Mouse (Mus musculus) left cerebral cortex, postnatal 36 days (tissue): ENCODE measurements around the gene Spata6. TPM values are rescaled to one million over a fixed set of nuclear protein-coding genes. Genes with fewer than 3 reads are reported as not detected.

Experiments
- DNase-seq, 2 experiments: peaks; one replicate each; pipeline ENCODE4 v3.0.0; 2021 to 2022; ENCODE audit warnings: low spot score in 2 of 2, mixed read lengths in 1 of 2
- intact Hi-C: fragments of 180-260 bp; cut with DNase I; formaldehyde crosslinking; loops from one replicate; pipeline ENCODE4 v1.15.1; 2025
- total RNA-seq, 2 experiments: library from RNA; stranded (reverse); gene quantifications; 2 replicates each; pipeline ENCODE4 v1.2.3; 2021

The Spata6 gene
- total RNA-seq, 2 experiments from 2014 or later: 2.7 to 5.5 TPM

GRCm38 (mm10) chr4:111803164-111803563, 83.4 kb downstream of the Spata6 start:
- intact Hi-C loops: no loop called here
- DNase-seq: no peak

- no peak for DNase-seq
- intact Hi-C loops: no loop called here
Measured at GRCm38 (mm10) chr4:111817478-111817877, 97.7 kb downstream of the Spata6 start.

DNA sequence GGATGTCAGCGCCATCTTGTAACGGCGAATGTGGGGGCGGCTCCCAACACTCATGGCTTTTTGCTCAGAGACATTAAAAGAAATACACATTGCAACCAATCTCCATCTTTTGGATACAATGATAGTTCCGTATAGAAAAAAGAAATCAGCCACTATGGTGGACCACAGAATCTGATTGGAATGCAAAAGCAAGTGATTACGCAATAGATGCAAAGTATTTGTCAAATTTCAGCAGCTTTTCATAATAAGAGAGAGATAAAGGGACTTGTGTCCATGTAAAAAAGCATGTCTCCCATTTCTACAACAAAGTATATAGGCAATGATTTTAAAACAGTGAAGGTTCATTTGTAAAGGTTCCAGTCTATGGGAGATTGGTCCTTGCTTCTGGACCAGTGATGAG, 119.1 kb downstream of the Spata6 start:
- DNase-seq: no peak
- intact Hi-C loops: no loop called here

GRCm38 (mm10) chr4:111852626-111853025, 132.8 kb downstream of the Spata6 start:
- DNase-seq: no peak
- intact Hi-C loops: no loop called here

DNA sequence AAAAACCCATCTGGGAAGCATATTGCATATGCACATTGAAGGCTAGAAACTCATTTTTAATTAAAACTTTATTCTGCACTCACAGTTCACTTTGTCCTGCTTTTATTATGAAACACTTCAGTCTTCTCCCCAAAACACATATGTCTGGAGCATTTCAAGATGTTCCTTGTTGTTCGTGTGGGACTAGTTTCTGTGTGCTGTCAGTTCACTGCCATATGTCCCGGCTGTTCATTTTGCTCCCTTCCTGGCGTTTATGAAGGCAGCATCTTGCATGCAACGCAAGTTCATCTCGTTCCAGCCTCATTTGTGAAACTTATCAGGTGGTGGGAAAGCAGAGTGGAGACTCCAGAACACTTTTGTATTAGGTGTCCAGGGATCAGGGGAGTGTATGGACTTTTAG, 146.9 kb downstream of the Spata6 start:
- intact Hi-C loops: no loop called here
- peak; percentile 22 to 26 for DNase-seq

DNA sequence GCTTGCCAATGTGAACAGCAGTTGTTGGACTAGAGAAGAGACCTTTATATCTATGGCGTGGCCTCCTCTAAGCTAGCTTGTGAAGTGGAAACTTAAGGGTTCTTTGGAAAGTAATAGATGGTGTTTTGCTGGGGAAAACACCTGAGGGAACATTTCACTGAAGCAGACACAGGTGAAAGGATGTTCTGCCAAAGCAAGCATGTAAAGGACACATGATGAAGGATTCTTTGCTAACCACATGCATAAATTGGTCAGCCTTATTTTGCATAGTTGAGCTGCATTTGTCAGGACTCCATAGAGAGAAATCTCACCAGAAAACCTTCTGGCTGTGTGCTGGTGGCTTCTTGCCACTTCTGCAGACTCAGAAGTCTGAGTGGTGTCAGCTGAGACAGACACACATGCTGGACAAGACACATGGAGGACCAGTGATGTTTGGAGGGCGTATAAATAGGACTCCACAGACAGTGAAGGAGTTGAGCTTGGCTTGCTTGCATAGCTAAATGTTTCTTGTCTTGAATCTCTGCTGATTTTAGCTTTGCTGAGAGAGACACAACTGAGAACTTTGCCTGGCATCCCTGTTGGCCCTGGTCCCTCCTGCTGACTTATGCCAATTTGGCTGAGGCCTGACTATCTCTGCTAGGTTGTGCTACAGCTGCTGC, 148.1 kb downstream of the Spata6 start:
- intact Hi-C loops: no loop called here

More for the DNA sequence above, 148.1 kb downstream of the Spata6 start:
- DNase-seq: peak in 1 of 2 experiments; percentile 30

Other genes with a start within 250 kb of the Spata6 start
- not detected for gene Slc5a9, start 182.9 kb downstream of the Spata6 start, total RNA-seq
- under 1 TPM in 1 of 2 experiments, not detected in 1; 0.12 TPM for gene Skint8, start 199.4 kb downstream of the Spata6 start, total RNA-seq